Mouse (Mus musculus) myocyte (in vitro differentiated cells): Measurements from ENCODE around the gene Clmn.

Experiments
- E2F4 ChIP-seq: IDR thresholded peaks from one replicate; pipeline ENCODE4 v1.6.1; 2011; ENCODE audit warnings: mild to moderate bottlenecking, control low read depth, moderate library complexity; ENCODE audit not compliant: insufficient read depth
- MAX ChIP-seq: IDR thresholded peaks from one replicate; pipeline ENCODE4 v1.6.1; 2011; ENCODE audit warnings: low read depth, mild to moderate bottlenecking, control low read depth
- MYOD1 ChIP-seq, 3 experiments: IDR thresholded peaks; one replicate each; pipeline ENCODE4 v1.6.1; 2011; ENCODE audit warnings: control low read depth in 2 of 3, low read depth in 2 of 3, mild to moderate bottlenecking in 2 of 3, moderate library complexity in 1 of 3; ENCODE audit not compliant: insufficient read length in 2 of 3, control insufficient read depth in 1 of 3
- POLR2A ChIP-seq: IDR thresholded peaks from one replicate; pipeline ENCODE4 v1.6.1; 2011; ENCODE audit warnings: low read depth, mild to moderate bottlenecking, control low read depth, moderate library complexity; ENCODE audit not compliant: insufficient read length
- POLR2AphosphoS2 ChIP-seq: IDR thresholded peaks from one replicate; pipeline ENCODE4 v1.6.1; 2011; ENCODE audit warnings: low read depth, control low read depth; ENCODE audit not compliant: insufficient read length
- TCF12 ChIP-seq: IDR thresholded peaks from one replicate; pipeline ENCODE4 v1.6.1; 2011; ENCODE audit warnings: mild to moderate bottlenecking, control low read depth; ENCODE audit not compliant: poor library complexity, insufficient read depth, severe bottlenecking
- USF1 ChIP-seq: IDR thresholded peaks from one replicate; pipeline ENCODE4 v1.6.1; 2011; ENCODE audit warnings: low read depth, mild to moderate bottlenecking, control low read depth, moderate library complexity

- TF ChIP-seq POLR2A (no peak), POLR2AphosphoS2 (no peak), USF1 (no peak), TCF12 (no peak), MAX (no peak), E2F4 (no peak), MYOD1 (IDR thresholded peaks at IDR 0.05; ENCODE audit: control insufficient read depth in 1 of 3, insufficient read length in 2 of 3, low read depth in 2 of 3) (no peak)
These were observed 27.6 kb downstream of the Clmn start for GRCm38 (mm10) chr12:104837111-104837837.
